Mouse (Mus musculus) heart, embryonic 11.5 days (tissue): ENCODE measurements at regions not wholly inside any gene's neighbourhood (a gene's known extent, or its start where the extent isn't known, plus 50 kb on each side); places are given as distances from the start of the nearest gene placed in this dataset.
"Not testable (repeated sequence)": the region's sequence is repeated elsewhere in the genome, so short reads cannot be mapped to it uniquely, and the experiment has no call there.

Experiments
- ATAC-seq: fragments of 200-750 bp; cut with Nextera tagmentation; replicated peaks from 2 replicates; pipeline ENCODE4 v1.8.0; 2017; ENCODE audit warnings: moderate library complexity; ENCODE audit not compliant: insufficient number of reproducible peaks, low FRiP score, low TSS enrichment
- H3K27ac ChIP-seq: fragments of 300-500 bp; sonication (generic); 2 replicates; pipeline ENCODE4 v1.5.1; 2014; ENCODE audit warnings: mild to moderate bottlenecking, low read depth, low read length
- H3K27me3 ChIP-seq: fragments of 300-500 bp; sonication (generic); 2 replicates; pipeline ENCODE4 v1.6.1; 2014; ENCODE audit warnings: mild to moderate bottlenecking, low read length, mixed read lengths; ENCODE audit not compliant: control insufficient read depth, insufficient read depth
- H3K36me3 ChIP-seq: fragments of 300-500 bp; sonication (generic); 2 replicates; pipeline ENCODE4 v1.6.1; 2014; ENCODE audit warnings: mild to moderate bottlenecking, low read length, moderate library complexity, mixed read lengths; ENCODE audit not compliant: control insufficient read depth, insufficient read depth
- H3K4me1 ChIP-seq: fragments of 300-500 bp; sonication (generic); 2 replicates; pipeline ENCODE4 v1.6.1; 2014; ENCODE audit warnings: low read length; ENCODE audit not compliant: control insufficient read depth, insufficient read depth
- H3K4me2 ChIP-seq: fragments of 300-500 bp; sonication (generic); 2 replicates; pipeline ENCODE4 v1.6.1; 2014; ENCODE audit warnings: mild to moderate bottlenecking, moderate library complexity
- H3K4me3 ChIP-seq: fragments of 300-500 bp; sonication (generic); 2 replicates; pipeline ENCODE4 v1.5.1; 2014; ENCODE audit warnings: low read depth, low read length
- H3K9ac ChIP-seq: fragments of 300-500 bp; sonication (generic); 2 replicates; pipeline ENCODE4 v1.6.1; 2014; ENCODE audit warnings: mild to moderate bottlenecking, low read depth, low read length, moderate library complexity
- H3K9me3 ChIP-seq: fragments of 300-500 bp; sonication (generic); replicated peaks from 2 replicates; pipeline ENCODE4 v1.6.1; 2016; ENCODE audit warnings: low read length; ENCODE audit not compliant: control insufficient read depth
- WGBS: fragments of 180-500 bp; shearing (Covaris S2); extraction: QIAGEN DNeasy Blood & Tissue Kit; methylation state at CpG from one replicate; pipeline ENCODE4 v1.1.7; 2014; ENCODE audit not compliant: insufficient replicate concordance; 5-methylcytosine and 5-hydroxymethylcytosine counted together

DNA sequence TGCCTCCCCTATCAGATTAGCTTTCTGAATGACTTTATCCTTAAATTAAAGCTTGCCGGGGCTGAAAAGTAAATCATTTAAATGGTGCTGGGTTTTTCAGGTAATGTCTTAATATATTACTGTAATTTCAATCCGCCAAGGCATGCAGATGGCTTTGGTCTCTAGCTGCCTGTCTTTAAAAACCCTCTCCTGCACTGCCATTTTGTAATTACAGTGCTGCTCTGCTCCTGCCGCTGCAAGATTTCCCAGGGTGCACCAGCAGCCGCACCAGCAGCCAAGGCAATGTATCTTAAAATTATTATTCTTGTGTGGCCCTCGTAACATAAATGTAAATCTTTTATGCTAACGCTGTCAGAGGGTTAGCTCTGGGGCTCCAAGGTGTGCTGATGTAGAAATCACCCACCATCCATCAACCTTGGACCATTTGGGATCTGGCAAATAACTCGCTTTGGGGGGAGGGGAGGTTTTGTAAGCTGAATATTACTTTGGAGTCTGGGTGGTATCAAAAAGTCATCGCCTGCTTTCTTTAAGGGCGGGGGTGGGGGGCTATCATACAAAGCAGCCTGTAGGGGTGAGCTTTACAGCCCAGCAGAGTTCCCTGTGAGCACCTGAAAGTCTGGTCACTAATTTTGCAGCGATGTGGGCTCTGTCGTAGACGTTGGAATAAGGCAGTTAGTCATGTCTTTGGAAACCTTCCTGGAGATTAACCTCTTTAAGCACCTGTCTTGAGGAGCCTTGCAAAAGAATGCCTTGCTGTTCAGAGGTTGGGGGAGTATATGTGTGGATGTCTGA lies 226.0 kb downstream of the Tmem114 start:
- H3K4me1 ChIP-seq: no peaks in the 10 kb centered on the region
- WGBS: 77% methylated on average over 12 of the region's 12 CpGs
- H3K4me3 ChIP-seq: no peak overlapping the region
- no peaks in the 10 kb centered on the region for H3K27me3 ChIP-seq
- H3K4me2 ChIP-seq: no peak overlapping the region
- H3K9me3 ChIP-seq: no peaks in the 10 kb centered on the region
- no peaks in the 10 kb centered on the region for H3K36me3 ChIP-seq
- no peak for ATAC-seq
- no peak overlapping the region for H3K27ac ChIP-seq
- H3K9ac ChIP-seq: no peak overlapping the region

DNA sequence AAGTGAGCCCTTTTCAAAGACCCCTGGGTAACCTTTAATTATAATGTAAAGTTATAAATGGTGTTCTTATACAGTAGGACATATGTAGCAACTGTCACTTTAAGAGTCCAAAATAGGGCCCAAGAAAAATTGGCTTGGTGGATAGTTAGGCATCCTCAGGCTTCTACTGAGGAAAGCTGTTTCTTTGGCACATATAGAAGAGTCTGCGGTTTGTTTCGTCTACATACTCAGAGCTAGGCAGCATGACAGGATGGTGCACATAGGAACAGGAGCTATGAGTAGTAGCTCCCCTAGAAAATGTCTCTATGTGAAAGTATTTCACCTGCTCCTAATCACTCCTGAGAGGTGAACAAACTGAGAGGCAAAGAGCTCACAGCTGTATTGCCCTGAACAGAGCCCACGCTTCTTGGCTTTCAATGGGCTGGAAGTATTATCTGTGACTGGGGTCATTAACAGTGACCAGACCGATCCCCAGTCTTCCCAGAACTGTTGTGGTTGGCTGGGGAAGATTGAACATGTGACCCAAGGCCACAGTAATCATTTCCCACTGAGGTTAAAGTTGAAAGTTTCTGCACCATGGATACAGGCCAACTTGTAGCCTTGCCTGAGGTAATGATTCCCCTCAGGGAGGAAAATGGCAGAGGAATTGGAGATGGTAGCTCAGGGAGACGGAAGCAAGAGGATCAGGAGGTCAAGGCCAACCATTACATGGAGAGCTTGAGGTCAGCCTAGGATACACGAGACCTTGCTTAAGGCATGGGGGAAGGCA lies 235.3 kb downstream of the Tmem114 start:
- H3K4me1 ChIP-seq: no peaks in the 10 kb centered on the region
- H3K9ac ChIP-seq: no peak overlapping the region
- H3K27ac ChIP-seq: no peak overlapping the region
- no peak for ATAC-seq
- H3K4me2 ChIP-seq: no peak overlapping the region
- H3K36me3 ChIP-seq: no peaks in the 10 kb centered on the region
- WGBS: 77% methylated on average over 6 of the region's 6 CpGs
- no peak overlapping the region for H3K4me3 ChIP-seq
- H3K9me3 ChIP-seq: no peaks in the 10 kb centered on the region
- no peaks in the 10 kb centered on the region for H3K27me3 ChIP-seq

DNA sequence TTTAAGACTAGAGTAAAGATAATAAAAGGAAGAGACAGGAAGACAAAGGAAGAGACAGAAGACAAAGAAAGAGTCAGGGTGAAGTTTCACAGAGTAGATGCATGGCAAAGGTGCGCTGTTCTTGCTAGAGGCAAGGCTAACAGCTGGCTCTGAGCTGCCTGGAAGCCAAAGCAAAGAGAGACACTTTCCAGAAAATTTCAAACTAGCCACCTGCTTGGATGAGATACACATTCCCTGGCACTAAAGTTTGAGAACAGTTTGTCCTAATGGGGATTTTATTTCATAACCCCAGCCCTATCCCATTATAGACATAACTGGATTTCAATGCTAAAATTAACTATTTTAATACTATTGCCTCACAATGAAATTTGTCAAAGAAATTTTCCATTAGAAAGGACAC lies 235.9 kb downstream of the Tmem114 start:
- ATAC-seq: no peak
- Histone ChIP-seq H3K9me3 (no peaks in the 10 kb centered on the region), H3K27me3 (no peaks in the 10 kb centered on the region), H3K9ac (no peak overlapping the region), H3K4me2 (no peak overlapping the region), H3K4me3 (no peak overlapping the region), H3K4me1 (no peaks in the 10 kb centered on the region), H3K27ac (no peak overlapping the region), H3K36me3 (no peaks in the 10 kb centered on the region)
- WGBS: 76% methylated on average over 1 of the region's 1 CpGs

DNA sequence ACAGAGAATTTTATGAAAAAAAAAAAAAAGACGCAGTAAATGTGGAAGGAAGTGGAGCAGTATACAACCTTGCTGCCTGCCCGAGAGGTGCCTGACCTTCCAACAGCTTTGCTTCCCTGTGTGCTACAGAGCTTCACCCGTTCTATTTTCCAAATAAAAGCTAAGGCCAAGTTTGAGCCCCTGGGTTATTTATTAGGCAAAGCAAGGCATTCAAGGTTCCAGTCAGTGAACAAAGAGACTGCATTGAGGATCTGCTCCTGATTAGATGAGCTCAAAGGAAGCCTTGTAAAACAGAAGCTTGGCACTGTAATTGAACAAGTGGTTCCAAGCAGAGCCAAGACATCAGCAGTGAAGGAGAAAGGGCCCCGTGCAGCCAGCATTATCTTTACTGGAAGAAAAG lies 236.4 kb downstream of the Tmem114 start:
- Histone ChIP-seq H3K36me3 (no peaks in the 10 kb centered on the region), H3K27ac (no peak overlapping the region), H3K4me2 (no peak overlapping the region), H3K9me3 (no peaks in the 10 kb centered on the region), H3K27me3 (no peaks in the 10 kb centered on the region), H3K4me3 (no peak overlapping the region), H3K9ac (no peak overlapping the region), H3K4me1 (no peaks in the 10 kb centered on the region)
- WGBS: 62% methylated on average over 4 of the region's 4 CpGs
- ATAC-seq: no peak

DNA sequence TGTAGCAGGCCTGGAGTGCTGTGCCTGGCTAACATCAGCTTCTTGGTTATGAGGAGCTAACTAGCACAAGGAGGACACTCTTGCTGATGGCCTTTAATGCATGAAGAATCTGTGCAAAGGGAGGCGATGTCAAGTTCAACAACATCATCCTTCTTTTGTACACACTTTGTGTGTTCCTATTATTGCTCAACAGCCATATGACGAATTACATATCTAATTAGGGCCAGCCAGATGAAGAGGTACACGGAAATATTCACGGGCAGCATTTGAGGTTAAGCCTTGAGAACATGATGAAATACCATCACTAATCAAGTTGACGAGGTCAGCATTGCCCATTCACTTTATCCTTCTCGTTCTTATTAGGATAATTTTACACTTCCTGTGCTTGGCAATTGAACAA lies 240.2 kb downstream of the Tmem114 start:
- no peaks in the 10 kb centered on the region for H3K4me1 ChIP-seq
- no peaks in the 10 kb centered on the region for H3K9me3 ChIP-seq
- no peak overlapping the region for H3K9ac ChIP-seq
- no peaks in the 10 kb centered on the region for H3K27me3 ChIP-seq
- 73% methylated on average over 6 of the region's 6 CpGs for WGBS
- no peak overlapping the region for H3K4me3 ChIP-seq
- H3K27ac ChIP-seq: no peak overlapping the region
- no peak for ATAC-seq
- no peak overlapping the region for H3K4me2 ChIP-seq
- no peaks in the 10 kb centered on the region for H3K36me3 ChIP-seq

DNA sequence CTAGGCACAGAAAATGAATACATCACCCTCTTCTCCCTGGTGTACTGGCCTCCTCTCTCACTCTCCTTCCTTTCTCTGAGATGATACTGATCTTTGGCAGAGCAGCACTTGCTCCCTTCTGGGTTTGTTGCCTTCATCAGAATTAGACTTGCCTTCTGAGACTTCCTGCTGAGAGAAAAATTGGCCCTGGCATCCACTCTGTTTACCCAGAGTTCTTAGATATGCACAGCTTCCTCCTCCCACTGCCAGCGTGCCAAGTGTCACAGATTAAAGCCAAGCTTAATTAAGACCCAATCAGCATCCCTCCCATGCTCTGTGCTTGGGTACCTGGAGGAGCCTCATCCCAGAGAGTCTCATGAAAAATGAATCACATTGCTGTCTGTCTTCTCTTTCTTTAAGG lies 246.0 kb downstream of the Tmem114 start:
- H3K9ac ChIP-seq: no peak overlapping the region
- H3K27ac ChIP-seq: no peak overlapping the region
- 21% methylated on average over 1 of the region's 1 CpGs for WGBS
- no peak overlapping the region for H3K4me3 ChIP-seq
- H3K4me2 ChIP-seq: no peak overlapping the region
- no peaks in the 10 kb centered on the region for H3K36me3 ChIP-seq
- ATAC-seq: no peak
- no peaks in the 10 kb centered on the region for H3K9me3 ChIP-seq
- no peaks in the 10 kb centered on the region for H3K4me1 ChIP-seq
- no peaks in the 10 kb centered on the region for H3K27me3 ChIP-seq

DNA sequence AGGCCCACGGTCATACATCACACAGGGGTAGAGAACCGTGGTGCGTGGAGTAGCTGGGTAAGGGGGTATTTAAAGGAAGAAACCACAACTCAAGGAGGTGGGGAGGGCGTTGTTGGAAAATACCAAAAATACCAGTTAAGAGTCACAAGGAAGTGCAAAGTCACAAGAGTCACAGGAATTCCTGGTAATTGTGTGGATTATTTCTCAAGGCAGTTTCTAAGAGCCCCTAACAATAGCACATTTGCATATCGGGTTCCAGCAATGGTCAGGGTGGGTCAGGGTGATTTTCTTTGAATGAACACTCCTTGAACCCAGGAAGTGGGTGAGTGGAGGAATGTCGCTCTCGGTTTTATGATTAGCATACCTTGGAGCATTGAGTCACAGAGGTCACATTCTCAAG lies 247.7 kb downstream of the Tmem114 start:
- 85% methylated on average over 7 of the region's 7 CpGs for WGBS

DNA sequence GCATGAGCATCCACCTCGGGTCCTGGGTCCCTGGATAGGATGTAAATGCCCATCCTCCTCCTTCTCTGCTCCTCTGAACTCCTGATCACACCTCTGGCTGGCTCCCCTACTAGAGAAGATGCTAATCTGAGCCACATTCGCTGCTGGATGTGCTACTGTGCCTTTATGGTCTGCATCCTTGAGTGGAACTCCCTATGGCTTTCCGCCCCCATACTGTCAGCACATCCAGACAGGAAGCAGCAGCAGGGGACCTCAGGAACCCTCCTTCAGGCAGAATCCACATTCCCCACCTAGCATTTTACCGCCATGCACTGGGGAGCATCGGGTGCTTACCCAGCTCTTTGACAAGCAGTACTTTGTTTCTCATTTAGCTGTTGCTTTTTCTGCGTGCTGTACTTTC lies 248.8 kb downstream of the Tmem114 start:
- H3K9ac ChIP-seq: no peak overlapping the region
- WGBS: 56% methylated on average over 6 of the region's 6 CpGs
- no peaks in the 10 kb centered on the region for H3K4me1 ChIP-seq
- H3K4me3 ChIP-seq: no peak overlapping the region
- H3K4me2 ChIP-seq: no peak overlapping the region
- no peak for ATAC-seq
- H3K9me3 ChIP-seq: no peaks in the 10 kb centered on the region
- H3K36me3 ChIP-seq: no peaks in the 10 kb centered on the region
- H3K27ac ChIP-seq: no peak overlapping the region
- H3K27me3 ChIP-seq: no peaks in the 10 kb centered on the region

More for the DNA sequence above, 247.7 kb downstream of the Tmem114 start:
- H3K9ac ChIP-seq, H3K9me3 ChIP-seq, H3K27me3 ChIP-seq, H3K4me2 ChIP-seq, H3K4me1 ChIP-seq, H3K36me3 ChIP-seq, ATAC-seq, H3K27ac ChIP-seq, H3K4me3 ChIP-seq: not testable (repeated sequence)
